Mouse (Mus musculus) ES-E14 (cell line): ENCODE measurements around the gene Tpcn2.

ENCODE experiments used
- CHD2 ChIP-seq: IDR thresholded peaks from 2 replicates; pipeline ENCODE4 v1.6.1; 2014; ENCODE audit warnings: mild to moderate bottlenecking, low read depth, low read length, inconsistent platforms
- HCFC1 ChIP-seq: IDR thresholded peaks from 2 replicates; pipeline ENCODE4 v1.6.1; 2012; ENCODE audit warnings: low read length, inconsistent platforms, borderline replicate concordance; ENCODE audit not compliant: insufficient read depth
- MAFK ChIP-seq: IDR thresholded peaks from 2 replicates; pipeline ENCODE4 v1.6.1; 2014; ENCODE audit warnings: mild to moderate bottlenecking, low read depth, low read length, inconsistent platforms; ENCODE audit not compliant: insufficient read depth
- ZC3H11A ChIP-seq: IDR thresholded peaks from 2 replicates; pipeline ENCODE4 v1.6.1; 2012; ENCODE audit warnings: low read depth, mild to moderate bottlenecking, inconsistent platforms, low read length, borderline replicate concordance
- ZNF384 ChIP-seq: IDR thresholded peaks from 2 replicates; pipeline ENCODE4 v1.6.1; 2012; ENCODE audit warnings: low read depth, low read length, inconsistent platforms

GRCm38 (mm10) chr7:145182388-145182787 lies 101.4 kb downstream of the Tpcn2 start:
- TF ChIP-seq MAFK (no peak), ZNF384 (no peak), HCFC1 (no peak), ZC3H11A (no peak), CHD2 (no peak)
